Mouse (Mus musculus): ENCODE data around the gene Amd1.

Gene Amd1

DNA sequence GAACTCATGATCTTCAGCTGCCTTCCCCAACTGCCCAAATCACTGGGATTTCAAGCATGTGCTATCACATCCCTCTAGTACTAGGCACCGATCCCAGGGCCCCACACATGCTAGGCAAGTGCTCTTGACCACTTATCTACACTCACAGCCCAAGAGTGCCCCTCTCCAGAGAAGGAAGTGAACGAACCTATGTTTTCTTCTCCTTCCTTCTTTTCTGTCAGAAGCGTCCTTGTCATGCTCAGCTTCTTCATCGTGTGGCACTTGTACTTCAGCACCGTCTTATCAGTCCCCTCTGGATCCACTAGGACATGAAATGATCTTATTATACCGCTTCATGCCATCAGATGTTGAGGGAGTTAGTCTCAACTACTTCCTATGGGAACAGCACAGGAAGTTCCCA lies 51.0 kb downstream of the Amd1 start:
- no peak for DNase-seq (ENCODE audit: low read depth, low spot score)

DNA sequence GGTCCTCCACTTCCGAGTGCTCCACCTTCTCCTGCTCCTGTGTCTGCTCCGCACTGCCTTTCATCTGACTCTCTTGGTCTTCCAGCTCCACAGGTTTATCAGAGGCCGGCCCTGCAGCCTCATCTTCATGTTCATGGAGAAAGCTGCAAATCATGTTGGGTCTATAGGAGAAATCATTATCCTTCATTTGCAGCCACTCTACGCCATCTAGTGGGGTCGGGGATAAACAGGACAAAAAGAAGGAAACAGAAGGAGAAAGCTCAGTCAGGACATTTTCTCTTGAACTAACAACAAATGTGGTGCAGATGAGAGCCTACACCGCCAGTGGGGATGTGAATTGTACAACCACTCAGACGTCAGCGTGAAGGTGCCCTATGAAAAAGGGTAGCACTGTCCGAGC lies 52.4 kb downstream of the Amd1 start:
- no peak for DNase-seq (ENCODE audit: low read depth, low spot score)

DNA sequence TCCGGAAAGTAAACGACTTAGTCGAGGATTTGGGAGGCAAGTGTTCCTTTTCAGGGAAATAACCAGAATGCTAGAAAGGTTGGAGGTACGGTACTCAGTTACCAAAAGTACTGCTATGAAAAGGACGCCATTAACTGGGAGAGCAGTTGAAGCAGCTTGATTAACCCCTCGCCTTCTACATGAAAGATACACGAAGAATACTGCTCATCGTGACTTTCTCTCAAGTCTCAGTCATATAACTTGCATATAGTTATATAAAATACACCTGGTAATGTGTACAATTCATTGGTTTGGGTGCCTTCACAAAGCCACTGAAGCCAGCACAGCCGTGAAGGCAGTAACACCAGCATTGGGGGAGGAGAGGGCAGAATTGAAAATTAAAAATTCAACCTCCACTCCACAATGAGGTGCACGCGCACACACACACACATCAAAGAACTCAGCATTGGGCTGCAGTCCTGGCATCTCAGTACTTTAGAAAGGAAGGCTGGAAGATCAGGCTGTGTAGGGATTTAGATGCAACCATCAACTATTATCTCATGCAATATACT lies 54.7 kb downstream of the Amd1 start:
- DNase-seq (ENCODE audit: low read depth, low spot score) = no peak

- DNase-seq (ENCODE audit: low read depth, low spot score) = peak; percentile 91
Measured at GRCm38 (mm10) chr10:40246374-40247165, 55.4 kb downstream of the Amd1 start, which contains the start of gene Rpf2. TSS of gene Rpf2 (minus strand) at chr10:40247036.

GRCm38 (mm10) chr10:40237826-40238225 lies 64.2 kb downstream of the Amd1 start:
- DNase-seq (ENCODE audit: low read depth, low spot score) = no peak

All from forelimb bud, embryonic 11.5 days (tissue).